Mouse (Mus musculus): Measurements from ENCODE around the gene Plac1.

The Plac1 gene

GRCm38 (mm10) chrX:53107127-53107526 lies 132.8 kb downstream of the Plac1 start:
- in situ Hi-C loops (cut with MboI, MseI): no loop called here

GRCm38 (mm10) chrX:53101165-53101564 lies 138.7 kb downstream of the Plac1 start:
- in situ Hi-C loops (cut with MboI, MseI): no loop called here

- in situ Hi-C loops (cut with MboI, MseI): no loop called here
These were observed 140.0 kb downstream of the Plac1 start for GRCm38 (mm10) chrX:53099951-53100350.

GRCm38 (mm10) chrX:53099266-53099665 lies 140.6 kb downstream of the Plac1 start:
- in situ Hi-C loops (cut with MboI, MseI): no loop called here

- in situ Hi-C loops (cut with MboI, MseI): no loop called here
These were observed 141.6 kb downstream of the Plac1 start for GRCm38 (mm10) chrX:53098293-53098692.

- in situ Hi-C loops (cut with MboI, MseI): no loop called here
These were observed 142.1 kb downstream of the Plac1 start for GRCm38 (mm10) chrX:53097786-53098185.

- in situ Hi-C loops (cut with MboI, MseI): no loop called here
These were observed 146.5 kb downstream of the Plac1 start for GRCm38 (mm10) chrX:53093381-53093780.

- in situ Hi-C loops (cut with MboI, MseI): no loop called here
These were observed 151.1 kb downstream of the Plac1 start for GRCm38 (mm10) chrX:53088663-53089292.

- in situ Hi-C loops (cut with MboI, MseI): no loop called here
These were observed 152.7 kb downstream of the Plac1 start for GRCm38 (mm10) chrX:53087202-53087601.

GRCm38 (mm10) chrX:53085559-53085958 lies 154.4 kb downstream of the Plac1 start:
- in situ Hi-C loops (cut with MboI, MseI): no loop called here

GRCm38 (mm10) chrX:53064406-53064805 lies 175.5 kb downstream of the Plac1 start:
- in situ Hi-C loops (cut with MboI, MseI): no loop called here

GRCm38 (mm10) chrX:53059426-53060007 lies 180.4 kb downstream of the Plac1 start:
- in situ Hi-C loops (cut with MboI, MseI): no loop called here

GRCm38 (mm10) chrX:53058459-53059280 lies 181.2 kb downstream of the Plac1 start:
- in situ Hi-C loops (cut with MboI, MseI): no loop called here

- in situ Hi-C loops (cut with MboI, MseI): no loop called here
These were observed 182.2 kb downstream of the Plac1 start for GRCm38 (mm10) chrX:53057760-53058090.

- in situ Hi-C loops (cut with MboI, MseI): no loop called here
These were observed 182.7 kb downstream of the Plac1 start for GRCm38 (mm10) chrX:53057054-53057759.

GRCm38 (mm10) chrX:53056627-53057026 lies 183.3 kb downstream of the Plac1 start:
- in situ Hi-C loops (cut with MboI, MseI): no loop called here

- in situ Hi-C loops (cut with MboI, MseI): no loop called here
These were observed 184.1 kb downstream of the Plac1 start for GRCm38 (mm10) chrX:53055771-53056170.

GRCm38 (mm10) chrX:53053885-53054284 lies 186.0 kb downstream of the Plac1 start:
- in situ Hi-C loops (cut with MboI, MseI): no loop called here

- in situ Hi-C loops (cut with MboI, MseI): no loop called here
These were observed 187.0 kb downstream of the Plac1 start for GRCm38 (mm10) chrX:53052652-53053500.

- in situ Hi-C loops (cut with MboI, MseI): no loop called here
These were observed 189.6 kb downstream of the Plac1 start for GRCm38 (mm10) chrX:53050353-53050752.

- in situ Hi-C loops (cut with MboI, MseI): no loop called here
These were observed 190.7 kb downstream of the Plac1 start for GRCm38 (mm10) chrX:53049196-53049595.

Measured in T-helper 1 cell (primary cell).